Mouse (Mus musculus) gastrocnemius, adult 8-10 months (tissue): ENCODE results near the gene Tln1. TPM values are rescaled to one million over a fixed set of nuclear protein-coding genes. Genes with fewer than 3 reads are reported as not detected.
A peak's percentile ranks its signal among the peaks of the same experiment; 100 is the strongest.
"Not testable (repeated sequence)": the region's sequence is repeated elsewhere in the genome, so short reads cannot be mapped to it uniquely, and the experiment has no call there.

ENCODE experiments used
- DNase-seq, 2 experiments: peaks; one replicate each; pipeline ENCODE4 v3.0.0; 2022; ENCODE audit warnings: low spot score in 2 of 2
- total RNA-seq, 4 experiments: library from RNA; stranded (reverse); gene quantifications; 2 replicates each; pipeline ENCODE4 v1.2.4; 2022

Gene Tln1
- total RNA-seq, 4 experiments from 2014 or later: 52.5 to 57.4 (median 56.6) TPM

- DNase-seq: peak; percentile 57 to 64
Measured at GRCm38 (mm10) chr4:43506536-43507185, 55.8 kb downstream of the Tln1 start, which contains the start of gene Car9. Gene Car9 (plus strand): TSS chr4:43506966.

- DNase-seq: no peak
Measured at GRCm38 (mm10) chr4:43506074-43506473, 56.4 kb downstream of the Tln1 start.

- DNase-seq: no peak
Measured at GRCm38 (mm10) chr4:43504269-43504668, 58.2 kb downstream of the Tln1 start.

- DNase-seq: no peak
Measured at GRCm38 (mm10) chr4:43503506-43503905, 59.0 kb downstream of the Tln1 start.

- no peak for DNase-seq
Measured at GRCm38 (mm10) chr4:43503041-43503440, 59.5 kb downstream of the Tln1 start.

- peak; percentile 60 to 77 for DNase-seq
Measured at GRCm38 (mm10) chr4:43499407-43500333, 62.8 kb downstream of the Tln1 start, which contains the start of gene Arhgef39. Gene Arhgef39 (minus strand): TSS chr4:43499695.

GRCm38 (mm10) chr4:43498983-43499382 lies 63.5 kb downstream of the Tln1 start:
- no peak for DNase-seq

- no peak for DNase-seq
Measured at GRCm38 (mm10) chr4:43497946-43498345, 64.5 kb downstream of the Tln1 start.

- DNase-seq: no peak
Measured at GRCm38 (mm10) chr4:43497405-43497804, 65.1 kb downstream of the Tln1 start.

- DNase-seq: no peak
Measured at GRCm38 (mm10) chr4:43496587-43496986, 65.9 kb downstream of the Tln1 start.

GRCm38 (mm10) chr4:43493846-43494240 lies 68.6 kb downstream of the Tln1 start:
- no peak for DNase-seq

GRCm38 (mm10) chr4:43493186-43493845 lies 69.2 kb downstream of the Tln1 start:
- peak; percentile 89 to 92 for DNase-seq

- DNase-seq: peak; percentile 85 to 90
Measured at GRCm38 (mm10) chr4:43492821-43493185, 69.7 kb downstream of the Tln1 start, which contains the start of gene Ccdc107. Gene Ccdc107 (plus strand): TSS chr4:43492900.

GRCm38 (mm10) chr4:43492101-43492820 lies 70.2 kb downstream of the Tln1 start:
- DNase-seq: no peak

GRCm38 (mm10) chr4:43490801-43491200 lies 71.7 kb downstream of the Tln1 start:
- no peak for DNase-seq

- no peak for DNase-seq
Measured at GRCm38 (mm10) chr4:43489611-43490010, 72.9 kb downstream of the Tln1 start.

GRCm38 (mm10) chr4:43485666-43486065 lies 76.8 kb downstream of the Tln1 start:
- DNase-seq: not testable (repeated sequence)

GRCm38 (mm10) chr4:43483535-43484091 lies 78.9 kb downstream of the Tln1 start, which contains the start of gene Sit1:
Gene Sit1 (minus strand): TSS chr4:43483734.
- no peak for DNase-seq

- peak in 1 of 2 experiments; percentile 32 for DNase-seq
Measured at GRCm38 (mm10) chr4:43482591-43482990, 79.9 kb downstream of the Tln1 start.

- DNase-seq: no peak
Measured at GRCm38 (mm10) chr4:43481894-43482456, 80.5 kb downstream of the Tln1 start.
